Mouse (Mus musculus) NIH3T3 (cell line): ENCODE measurements around the gene Fgf4.
"Not testable (repeated sequence)": the region's sequence is repeated elsewhere in the genome, so short reads cannot be mapped to it uniquely, and the experiment has no call there.

ENCODE experiments used
- DNase-seq: peaks from one replicate; pipeline ENCODE4 v3.0.0-alpha.2; 2012; ENCODE audit warnings: low read depth

Fgf4 gene

GRCm38 (mm10) chr7:144867161-144867560 lies 20.0 kb downstream of the Fgf4 start:
- no peak for DNase-seq

- DNase-seq, result no peak
These were observed 20.4 kb downstream of the Fgf4 start for GRCm38 (mm10) chr7:144867602-144868001.

- no peak for DNase-seq
These were observed 25.3 kb downstream of the Fgf4 start for GRCm38 (mm10) chr7:144872420-144872819.

- no peak for DNase-seq
These were observed 26.0 kb downstream of the Fgf4 start for GRCm38 (mm10) chr7:144873160-144873559.

GRCm38 (mm10) chr7:144874226-144874625 lies 27.1 kb downstream of the Fgf4 start:
- no peak for DNase-seq

- DNase-seq, result no peak
These were observed 31.2 kb downstream of the Fgf4 start for GRCm38 (mm10) chr7:144878401-144878800.

- DNase-seq, result peak; percentile 57
These were observed 35.9 kb downstream of the Fgf4 start for GRCm38 (mm10) chr7:144883106-144883505.

GRCm38 (mm10) chr7:144887672-144888071 lies 40.5 kb downstream of the Fgf4 start:
- DNase-seq, result no peak

- no peak for DNase-seq
These were observed 41.6 kb downstream of the Fgf4 start for GRCm38 (mm10) chr7:144888564-144889299.

- not testable (repeated sequence) for DNase-seq
These were observed 43.5 kb downstream of the Fgf4 start for GRCm38 (mm10) chr7:144890661-144891060.

- DNase-seq, result no peak
These were observed 44.7 kb downstream of the Fgf4 start for GRCm38 (mm10) chr7:144891863-144892262.

GRCm38 (mm10) chr7:144892322-144892721 lies 45.2 kb downstream of the Fgf4 start:
- DNase-seq, result no peak

- peak; percentile 73 for DNase-seq
These were observed 47.0 kb downstream of the Fgf4 start for GRCm38 (mm10) chr7:144894191-144894590.

GRCm38 (mm10) chr7:144894706-144895105 lies 47.5 kb downstream of the Fgf4 start:
- DNase-seq, result no peak

GRCm38 (mm10) chr7:144895305-144896111 lies 48.3 kb downstream of the Fgf4 start:
- peak; percentile 75 for DNase-seq

GRCm38 (mm10) chr7:144896294-144897218 lies 49.4 kb downstream of the Fgf4 start, which contains the start of gene Fgf15:
Gene Fgf15 (plus strand): TSS chr7:144896531.
- DNase-seq, result no peak

GRCm38 (mm10) chr7:144898506-144898905 lies 51.3 kb downstream of the Fgf4 start:
- DNase-seq, result no peak

GRCm38 (mm10) chr7:144905514-144905913 lies 58.3 kb downstream of the Fgf4 start:
- not testable (repeated sequence) for DNase-seq

GRCm38 (mm10) chr7:144906708-144907397 lies 59.7 kb downstream of the Fgf4 start:
- DNase-seq, result peak; percentile 49

- DNase-seq, result no peak
These were observed 60.6 kb downstream of the Fgf4 start for GRCm38 (mm10) chr7:144907793-144908192.

GRCm38 (mm10) chr7:144908705-144909104 lies 61.5 kb downstream of the Fgf4 start:
- peak; percentile 10 for DNase-seq
